Mouse (Mus musculus) olfactory bulb, adult 2 months (tissue): ENCODE results near the gene Brd9. TPM values are rescaled to one million over a fixed set of nuclear protein-coding genes. Genes with fewer than 3 reads are reported as not detected.
A peak's percentile ranks its signal among the peaks of the same experiment; 100 is the strongest.

Experiments
- H3K27ac ChIP-seq: fragments of 200-500 bp; 2 replicates; pipeline ENCODE4 v1.5.1; 2012; ENCODE audit warnings: low read depth, low read length; ENCODE audit not compliant: insufficient read depth
- H3K4me1 ChIP-seq: fragments of 200-500 bp; 2 replicates; pipeline ENCODE4 v1.6.1; 2012; ENCODE audit warnings: low read length; ENCODE audit not compliant: control insufficient read depth, insufficient read depth
- H3K4me3 ChIP-seq: fragments of 200-500 bp; 2 replicates; pipeline ENCODE4 v1.5.1; 2012; ENCODE audit warnings: mild to moderate bottlenecking, low read depth, low read length, moderate library complexity; ENCODE audit not compliant: insufficient read depth
- CTCF ChIP-seq: fragments of 200-500 bp; IDR thresholded peaks from 2 replicates; pipeline ENCODE4 v1.5.1; 2012; ENCODE audit warnings: low read depth, mild to moderate bottlenecking, low read length, moderate library complexity; ENCODE audit not compliant: insufficient read depth
- POLR2A ChIP-seq: fragments of 200-500 bp; IDR thresholded peaks from 2 replicates; pipeline ENCODE4 v1.6.1; 2012; ENCODE audit warnings: mild to moderate bottlenecking, low read depth, low read length, moderate library complexity; ENCODE audit not compliant: insufficient read depth
- WGBS: fragments of 180-500 bp; shearing (Covaris S2); methylation state at CpG from one replicate; pipeline ENCODE4 v1.1.7; 2018; 5-methylcytosine and 5-hydroxymethylcytosine counted together
- polyA plus RNA-seq: library from polyadenylated mRNA; stranded (reverse); fragments of >200 nt; gene quantifications from 2 replicates; pipeline ENCODE4 v1.2.4, GENCODE M21; 2012; ENCODE audit warnings: low replicate concordance; ENCODE audit not compliant: missing spikeins, insufficient read depth, insufficient read length

The Brd9 gene
- polyA plus RNA-seq: 428 TPM in 1 of 2 replicates, not detected in the other

DNA sequence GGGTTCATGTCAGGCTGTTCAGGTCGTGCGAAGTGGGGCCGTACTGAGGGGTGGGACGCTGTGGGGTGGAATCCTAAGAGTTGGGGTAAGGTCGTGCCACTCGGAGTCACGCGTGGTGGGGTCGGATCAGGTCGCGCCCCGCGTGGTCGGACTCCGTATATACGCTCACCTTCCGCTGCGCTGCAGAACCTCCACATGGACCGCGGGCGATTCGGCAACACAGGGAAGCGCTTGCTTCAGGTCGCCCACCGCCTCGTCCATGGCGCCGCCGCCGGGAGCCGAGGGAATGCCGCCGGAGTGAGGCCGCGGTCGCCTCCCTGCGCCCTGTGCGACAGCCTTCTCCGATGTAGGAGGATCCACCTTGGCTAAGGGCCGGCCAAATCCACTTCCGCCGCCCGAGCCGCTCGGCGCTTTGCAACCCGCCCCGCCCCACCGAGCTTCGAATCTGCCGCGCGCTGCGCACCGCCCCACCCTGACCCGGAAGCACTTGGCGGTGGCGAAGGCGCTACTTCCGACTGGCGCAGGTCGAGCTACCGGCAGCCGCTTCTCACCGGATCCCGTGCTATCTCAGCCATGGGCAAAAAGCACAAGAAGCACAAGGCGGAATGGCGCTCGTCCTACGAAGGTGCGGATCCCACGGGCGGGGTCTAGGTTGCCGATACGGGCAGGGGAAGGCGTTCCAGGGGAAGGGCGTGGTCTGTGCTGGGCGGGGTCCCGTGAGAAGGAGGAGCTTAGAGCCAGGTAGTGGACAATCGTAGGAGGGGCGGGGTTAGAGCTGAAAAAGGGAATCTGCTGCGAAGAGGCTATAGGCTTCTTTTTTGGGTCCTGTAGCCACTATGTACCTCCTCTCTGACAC lies at the start of gene Brd9, which contains the start of gene Trip13:
Brd9 (plus strand) TSS at position 491 of the 856 bp plus-strand sequence.
Trip13 (minus strand) TSS at position 464 of the 856 bp plus-strand sequence.
- under 1% methylated on average over 82 of the region's 82 CpGs for WGBS
- Histone ChIP-seq H3K27ac (peak within 1 kb of the TSS; percentile 18; the same call in 1 of the 2 replicates), H3K4me3 (peak within 1 kb of the TSS; percentile 83), H3K4me1 (peaks cover 10% of the 10 kb centered on the region)
- peak; percentile 49; the same call in 1 of the 2 replicates for TF ChIP-seq POLR2A
- no peak for TF ChIP-seq CTCF

DNA sequence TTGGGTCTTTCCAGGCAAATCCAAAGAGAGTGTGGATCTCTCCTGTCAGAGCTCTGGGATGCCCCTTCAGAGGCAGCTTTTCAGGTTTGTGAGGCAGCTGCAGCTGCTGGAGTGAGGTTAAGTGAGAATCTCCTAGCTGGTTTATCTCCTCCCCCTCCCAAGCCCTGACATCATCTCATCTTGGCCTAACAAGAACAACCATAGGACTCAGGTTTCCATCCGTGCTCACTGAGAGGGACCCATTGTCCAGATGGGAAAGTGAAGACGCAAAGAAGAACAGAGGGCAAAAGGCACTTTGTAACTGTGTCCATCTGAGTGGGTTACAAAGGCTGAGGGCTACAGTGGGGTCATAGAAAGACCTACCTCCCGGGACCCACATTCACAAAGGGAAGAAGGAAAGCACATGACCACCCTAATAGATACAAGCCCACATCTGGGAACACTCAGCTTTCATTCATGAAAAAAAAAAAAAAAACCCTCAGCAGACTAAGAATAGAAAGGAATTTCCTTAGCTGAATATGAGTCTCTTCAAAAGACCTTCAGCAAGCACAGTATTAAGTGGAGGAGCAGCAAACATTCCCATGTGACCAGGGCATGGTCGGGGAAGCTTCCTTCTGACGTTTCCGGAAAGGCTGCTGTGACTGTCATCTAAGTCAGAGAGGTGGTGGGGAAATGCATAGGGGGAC lies 45.0 kb upstream of the Brd9 start:
- no peak overlapping the region for H3K4me3 ChIP-seq
- H3K4me1 ChIP-seq: no peaks in the 10 kb centered on the region
- 64% methylated on average over 6 of the region's 6 CpGs for WGBS
- no peak overlapping the region for H3K27ac ChIP-seq
- no peak for TF ChIP-seq POLR2A
- TF ChIP-seq CTCF: no peak

DNA sequence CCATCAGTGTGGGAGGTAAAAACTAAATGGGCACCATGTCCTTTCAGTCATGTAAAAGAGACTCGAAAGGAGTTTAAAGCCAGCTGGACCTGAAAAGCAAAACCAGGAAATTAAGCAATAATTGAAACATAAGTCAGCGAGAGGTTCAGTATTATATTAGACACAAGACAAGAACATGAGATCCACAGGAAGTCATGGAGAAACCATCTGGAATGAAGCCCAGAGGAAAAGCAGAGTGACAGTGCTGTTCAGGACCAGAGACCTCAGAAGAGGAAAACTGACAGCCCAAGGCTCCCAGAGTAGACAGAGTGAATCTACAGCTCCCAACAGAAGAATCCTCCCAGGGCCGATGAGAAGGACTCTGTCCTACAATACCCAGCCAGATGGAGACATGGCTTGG lies 40.0 kb upstream of the Brd9 start:
- WGBS: 85% methylated on average over 3 of the region's 3 CpGs

DNA sequence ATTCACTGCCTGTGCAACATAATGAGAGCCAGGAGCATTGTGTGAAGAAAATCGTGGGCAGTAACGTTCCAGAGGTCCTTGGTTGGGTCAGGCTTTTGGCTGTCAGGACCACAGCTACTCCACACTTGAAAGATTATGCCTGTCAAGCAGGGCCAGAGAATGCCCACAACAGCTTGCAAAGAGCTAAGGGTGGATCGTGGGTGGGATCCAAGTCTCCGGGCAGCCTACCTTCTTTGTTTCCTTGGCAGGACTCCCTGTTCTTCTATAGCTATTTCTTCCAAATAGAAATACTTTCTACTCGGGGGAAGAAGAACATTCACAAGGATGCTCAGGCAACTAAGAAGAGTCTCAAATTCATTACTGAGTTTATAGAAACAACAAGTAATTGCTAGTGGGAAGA lies 30.5 kb upstream of the Brd9 start:
- TF ChIP-seq CTCF (no peak), POLR2A (no peak)
- 39% methylated on average over 5 of the region's 5 CpGs for WGBS
- H3K27ac ChIP-seq: no peak overlapping the region
- H3K4me1 ChIP-seq: no peaks in the 10 kb centered on the region
- H3K4me3 ChIP-seq: no peak overlapping the region

More for the DNA sequence above, 40.0 kb upstream of the Brd9 start:
- Histone ChIP-seq H3K27ac (no peak overlapping the region), H3K4me1 (no peaks in the 10 kb centered on the region), H3K4me3 (no peak overlapping the region)
- TF ChIP-seq CTCF (no peak), POLR2A (no peak)

DNA sequence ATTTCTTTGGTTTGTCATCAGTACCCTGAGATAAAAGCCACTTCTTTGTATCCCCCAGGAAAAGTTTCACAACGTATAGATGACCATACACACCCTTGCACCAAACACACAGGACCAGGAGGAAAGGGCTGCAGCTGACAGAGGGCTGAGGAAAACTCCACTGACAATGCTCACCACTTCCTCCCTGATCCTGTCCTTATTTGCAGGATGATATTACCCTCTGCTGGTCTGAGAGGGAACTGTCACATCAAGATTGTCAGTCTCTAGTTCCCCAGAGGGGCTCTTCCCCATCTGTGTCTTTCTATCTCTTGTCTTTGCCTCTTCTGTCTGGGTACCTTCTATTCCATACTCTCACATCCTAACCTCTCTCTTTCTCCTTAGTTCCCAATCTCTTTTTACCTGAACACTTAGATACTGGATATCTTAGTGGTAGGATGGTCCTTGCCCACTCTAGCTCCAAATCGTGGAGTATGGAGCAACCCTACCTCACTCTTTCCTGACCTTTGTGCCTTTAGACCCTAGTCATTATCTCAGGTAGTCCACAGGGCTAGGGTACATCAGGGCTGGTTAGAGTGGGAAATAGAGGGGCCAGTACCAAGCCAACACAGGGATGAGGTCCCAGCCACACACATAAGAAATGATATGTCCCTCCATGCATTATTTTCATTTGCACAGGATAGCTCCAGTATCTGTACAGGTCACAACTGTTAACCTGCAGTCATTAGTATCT lies 29.8 kb upstream of the Brd9 start:
- no peaks in the 10 kb centered on the region for H3K4me1 ChIP-seq
- TF ChIP-seq CTCF (no peak), POLR2A (no peak)
- no peak overlapping the region for H3K27ac ChIP-seq

DNA sequence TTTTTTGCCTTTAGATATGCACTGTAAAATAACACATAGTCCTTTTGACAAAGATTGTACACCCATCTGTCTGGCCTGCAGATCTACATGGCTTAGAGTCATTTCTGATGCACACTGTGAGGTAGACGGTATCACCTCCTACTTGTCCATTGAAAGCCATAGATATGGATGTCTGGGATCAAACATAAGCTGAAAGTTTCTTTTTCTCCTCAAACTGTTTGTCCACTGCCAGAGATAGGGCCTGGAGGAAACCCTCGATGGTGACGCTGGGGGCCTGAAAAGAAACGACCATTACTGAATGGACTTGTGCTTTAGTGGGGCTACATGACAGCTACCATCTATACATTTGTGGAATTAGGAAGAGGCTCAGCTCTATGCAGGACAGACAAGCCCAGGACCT lies 24.5 kb upstream of the Brd9 start:
- Histone ChIP-seq H3K27ac (no peak overlapping the region), H3K4me1 (no peaks in the 10 kb centered on the region), H3K4me3 (no peak overlapping the region)
- TF ChIP-seq CTCF: no peak
- 94% methylated on average over 4 of the region's 4 CpGs for WGBS

More for the DNA sequence above, 29.8 kb upstream of the Brd9 start:
- WGBS: 63% methylated on average over 2 of the region's 2 CpGs
- no peak overlapping the region for H3K4me3 ChIP-seq

DNA sequence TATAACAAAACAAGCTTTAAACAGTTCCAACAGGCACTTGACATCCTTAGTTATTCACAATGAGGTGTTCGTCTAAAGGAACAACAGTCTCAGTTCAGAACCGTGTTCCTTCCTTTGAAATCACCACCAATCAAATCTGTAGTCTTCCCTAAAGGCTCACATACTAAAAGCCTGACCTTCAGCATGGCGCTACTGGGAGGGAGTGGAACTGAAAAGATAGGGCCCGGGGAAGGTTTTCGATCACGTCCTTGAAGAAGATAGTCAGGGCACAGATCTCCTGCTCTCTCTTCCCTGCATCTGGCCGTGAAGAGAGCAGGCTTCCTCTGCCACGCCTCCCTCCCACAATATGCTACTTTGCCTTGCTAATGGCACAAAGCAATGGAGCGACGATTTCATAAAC lies 5.4 kb upstream of the Brd9 start:
- peaks cover 2% of the 10 kb centered on the region for H3K4me1 ChIP-seq
- H3K4me3 ChIP-seq: no peak overlapping the region
- TF ChIP-seq POLR2A (no peak), CTCF (no peak)
- H3K27ac ChIP-seq: no peak overlapping the region
- 81% methylated on average over 10 of the region's 10 CpGs for WGBS

DNA sequence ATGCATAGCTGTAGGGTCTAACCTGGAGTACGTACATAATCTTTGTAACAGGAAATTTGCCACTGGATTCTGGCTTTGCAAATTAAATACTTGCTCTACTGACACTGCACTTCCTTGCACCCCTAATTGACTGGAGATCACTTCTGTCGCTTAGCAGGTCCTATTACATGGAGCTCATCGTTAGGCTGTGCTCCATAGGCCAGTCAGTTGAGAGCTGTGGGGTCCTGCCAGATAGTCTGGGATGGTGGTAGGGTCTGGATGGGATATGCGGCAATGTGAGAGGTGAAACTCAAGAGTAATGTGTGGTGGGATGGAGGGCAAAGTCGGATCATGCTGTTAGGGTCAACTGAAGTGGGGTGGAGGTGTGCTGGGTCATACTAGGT lies 682 bp upstream of the Brd9 start:
- no peak for TF ChIP-seq POLR2A
- TF ChIP-seq CTCF: no peak
- 12% methylated on average over 5 of the region's 5 CpGs for WGBS
- Histone ChIP-seq H3K4me3 (peak overlapping the region; percentile 83), H3K4me1 (peaks cover 10% of the 10 kb centered on the region), H3K27ac (no peak overlapping the region)
